Mouse (Mus musculus): ENCODE data around the gene Olfr1564. TPM values are rescaled to one million over a fixed set of nuclear protein-coding genes. Genes with fewer than 3 reads are reported as not detected.
"Not testable (repeated sequence)": the region's sequence is repeated elsewhere in the genome, so short reads cannot be mapped to it uniquely, and the experiment has no call there.

Olfr1564 gene
- polyA plus RNA-seq (2016; fragmentation: Nextera tagmentation; extraction: Ambion mirVana): not detected in 2 replicates

- no peaks in the 10 kb centered on the region for H3K36me3 ChIP-seq (replicated peaks)
- H3K27ac ChIP-seq: no peak within 1 kb of the TSS
- DNase-seq (ENCODE audit: extremely low spot score, low spot score): no peak
- WGBS: 90% methylated on average over 2 of the region's 2 CpGs
- H3K4me1 ChIP-seq: no peaks in the 10 kb centered on the region
- H3K4me3 ChIP-seq: no peak within 1 kb of the TSS
- H3K27me3 ChIP-seq (ENCODE audit: poor library complexity, severe bottlenecking): no peaks in the 10 kb centered on the region
- peaks cover 21% of the 10 kb centered on the region for H3K9me3 ChIP-seq
Measured at GRCm38 (mm10) chr17:33221590-33221989, at the start of gene Olfr1564. Gene Olfr1564, minus strand, starts transcription at chr17:33221690.

GRCm38 (mm10) chr17:33268907-33269306 is 47.4 kb upstream of the Olfr1564 start:
- no peak for DNase-seq (ENCODE audit: extremely low spot score, low spot score)
- WGBS: 88% methylated on average over 9 of the region's 9 CpGs

GRCm38 (mm10) chr17:33264376-33264775 is 42.9 kb upstream of the Olfr1564 start, which contains the start of gene Olfr63:
Gene Olfr63, plus strand, starts transcription at chr17:33264676.
- Histone ChIP-seq H3K27ac (no peak within 1 kb of the TSS), H3K36me3 (replicated peaks) (no peaks in the 10 kb centered on the region), H3K4me3 (no peak within 1 kb of the TSS), H3K27me3 (ENCODE audit: poor library complexity, severe bottlenecking) (no peaks in the 10 kb centered on the region), H3K4me1 (no peaks in the 10 kb centered on the region), H3K9me3 (no peaks in the 10 kb centered on the region)
- no peak for DNase-seq (ENCODE audit: extremely low spot score, low spot score)
- WGBS: 79% methylated on average over 1 of the region's 1 CpGs

More at GRCm38 (mm10) chr17:33268907-33269306, 47.4 kb upstream of the Olfr1564 start:
- Histone ChIP-seq H3K4me1 (no peaks in the 10 kb centered on the region), H3K36me3 (replicated peaks) (no peaks in the 10 kb centered on the region), H3K27me3 (ENCODE audit: poor library complexity, severe bottlenecking) (no peaks in the 10 kb centered on the region), H3K27ac (no peak overlapping the region), H3K9me3 (peaks cover 7% of the 10 kb centered on the region; the same call in 1 of the 2 replicates), H3K4me3 (no peak overlapping the region)

- H3K4me1 ChIP-seq; H3K27me3 ChIP-seq (ENCODE audit: poor library complexity, severe bottlenecking); H3K4me3 ChIP-seq; DNase-seq (ENCODE audit: extremely low spot score, low spot score); H3K9me3 ChIP-seq; H3K27ac ChIP-seq; H3K36me3 ChIP-seq (replicated peaks): not testable (repeated sequence)
- no CpG with 5 or more reads among the region's 2 CpGs for WGBS
Measured at GRCm38 (mm10) chr17:33255319-33255657, 33.8 kb upstream of the Olfr1564 start.

GRCm38 (mm10) chr17:33254530-33255318 is 33.2 kb upstream of the Olfr1564 start, which contains the start of gene Zfp955a:
Gene Zfp955a, minus strand, starts transcription at chr17:33255145.
- 52% methylated on average over 1 of the region's 34 CpGs for WGBS
- not testable (repeated sequence) for H3K4me3 ChIP-seq

GRCm38 (mm10) chr17:33236646-33237045 is 15.2 kb upstream of the Olfr1564 start:
- WGBS: 100% methylated on average over 1 of the region's 1 CpGs
- Histone ChIP-seq H3K9me3 (peaks cover 26% of the 10 kb centered on the region), H3K36me3 (replicated peaks) (peaks cover 25% of the 10 kb centered on the region)
- not testable (repeated sequence) for DNase-seq (ENCODE audit: extremely low spot score, low spot score); H3K27me3 ChIP-seq (ENCODE audit: poor library complexity, severe bottlenecking); H3K4me1 ChIP-seq; H3K4me3 ChIP-seq; H3K27ac ChIP-seq

More at GRCm38 (mm10) chr17:33254530-33255318, 33.2 kb upstream of the Olfr1564 start, which contains the start of gene Zfp955a:
- not testable (repeated sequence) for H3K27ac ChIP-seq; H3K27me3 ChIP-seq (ENCODE audit: poor library complexity, severe bottlenecking); DNase-seq (ENCODE audit: extremely low spot score, low spot score); H3K9me3 ChIP-seq; H3K36me3 ChIP-seq (replicated peaks); H3K4me1 ChIP-seq

- not testable (repeated sequence) for H3K4me1 ChIP-seq; H3K9me3 ChIP-seq; H3K36me3 ChIP-seq (replicated peaks); H3K4me3 ChIP-seq; DNase-seq (ENCODE audit: extremely low spot score, low spot score); H3K27ac ChIP-seq; H3K27me3 ChIP-seq (ENCODE audit: poor library complexity, severe bottlenecking)
- no CpG with 5 or more reads among the region's 2 CpGs for WGBS
Measured at GRCm38 (mm10) chr17:33191002-33191401, 30.5 kb downstream of the Olfr1564 start, which contains the start of gene Olfr239. Gene Olfr239, plus strand, starts transcription at chr17:33191302.

GRCm38 (mm10) chr17:33168147-33168546 is 53.3 kb downstream of the Olfr1564 start, which contains the start of gene Olfr55:
Gene Olfr55, plus strand, starts transcription at chr17:33168447.
- DNase-seq (ENCODE audit: extremely low spot score, low spot score); H3K36me3 ChIP-seq (replicated peaks); H3K4me3 ChIP-seq; H3K4me1 ChIP-seq; H3K27me3 ChIP-seq (ENCODE audit: poor library complexity, severe bottlenecking); H3K9me3 ChIP-seq; H3K27ac ChIP-seq: not testable (repeated sequence)
- 77% methylated on average over 1 of the region's 1 CpGs for whole genome bisulfite sequencing

Other genes starting within 250 kb of the Olfr1564 start
- 13.4 and 13.7 TPM in 2 replicates for gene Zfp952, start 228.6 kb downstream of the Olfr1564 start, polyA plus RNA-seq (2016; fragmentation: Nextera tagmentation; extraction: Ambion mirVana)
- 16.6 and 17.0 TPM in 2 replicates for gene Zfp763, start 188.3 kb downstream of the Olfr1564 start, polyA plus RNA-seq (2016; fragmentation: Nextera tagmentation; extraction: Ambion mirVana)
- not detected in 2 replicates for gene 4921501E09Rik, start 153.6 kb downstream of the Olfr1564 start, polyA plus RNA-seq (2016; fragmentation: Nextera tagmentation; extraction: Ambion mirVana)
- gene Zfp563, start 132.4 kb downstream of the Olfr1564 start, polyA plus RNA-seq (2016; fragmentation: Nextera tagmentation; extraction: Ambion mirVana): 5.8 and 7.0 TPM in 2 replicates
- gene Morc2b, start 82.0 kb downstream of the Olfr1564 start, polyA plus RNA-seq (2016; fragmentation: Nextera tagmentation; extraction: Ambion mirVana): not detected in 2 replicates
- gene Olfr55, start 53.2 kb downstream of the Olfr1564 start, polyA plus RNA-seq (2016; fragmentation: Nextera tagmentation; extraction: Ambion mirVana): 0.05 TPM in 1 of 2 replicates, not detected in the other
- gene Olfr239, start 30.4 kb downstream of the Olfr1564 start, polyA plus RNA-seq (2016; fragmentation: Nextera tagmentation; extraction: Ambion mirVana): not detected in 2 replicates
- 17.5 and 17.8 TPM in 2 replicates for gene Zfp955a, start 33.5 kb upstream of the Olfr1564 start, polyA plus RNA-seq (2016; fragmentation: Nextera tagmentation; extraction: Ambion mirVana)
- gene Olfr63, start 43.0 kb upstream of the Olfr1564 start, polyA plus RNA-seq (2016; fragmentation: Nextera tagmentation; extraction: Ambion mirVana): 0.06 and 0.07 TPM in 2 replicates
- gene Zfp955b, start 67.9 kb upstream of the Olfr1564 start, polyA plus RNA-seq (2016; fragmentation: Nextera tagmentation; extraction: Ambion mirVana): 9.5 and 12.2 TPM in 2 replicates
- 12.3 and 13.0 TPM in 2 replicates for gene Zfp81, start 137.2 kb upstream of the Olfr1564 start, polyA plus RNA-seq (2016; fragmentation: Nextera tagmentation; extraction: Ambion mirVana)
- 18.3 and 20.4 TPM in 2 replicates for gene Zfp101, start 173.0 kb upstream of the Olfr1564 start, polyA plus RNA-seq (2016; fragmentation: Nextera tagmentation; extraction: Ambion mirVana)
- gene Actl9, start 211.2 kb upstream of the Olfr1564 start, polyA plus RNA-seq (2016; fragmentation: Nextera tagmentation; extraction: Ambion mirVana): not detected in 2 replicates

Data from forebrain, embryonic 10.5 days (tissue).